Mouse (Mus musculus): ENCODE measurements at regions not wholly inside any gene's neighbourhood (a gene's known extent, or its start where the extent isn't known, plus 50 kb on each side); places are given as distances from the start of the nearest gene placed in this dataset.
"Not testable (repeated sequence)": the region's sequence is repeated elsewhere in the genome, so short reads cannot be mapped to it uniquely, and the experiment has no call there.

DNA sequence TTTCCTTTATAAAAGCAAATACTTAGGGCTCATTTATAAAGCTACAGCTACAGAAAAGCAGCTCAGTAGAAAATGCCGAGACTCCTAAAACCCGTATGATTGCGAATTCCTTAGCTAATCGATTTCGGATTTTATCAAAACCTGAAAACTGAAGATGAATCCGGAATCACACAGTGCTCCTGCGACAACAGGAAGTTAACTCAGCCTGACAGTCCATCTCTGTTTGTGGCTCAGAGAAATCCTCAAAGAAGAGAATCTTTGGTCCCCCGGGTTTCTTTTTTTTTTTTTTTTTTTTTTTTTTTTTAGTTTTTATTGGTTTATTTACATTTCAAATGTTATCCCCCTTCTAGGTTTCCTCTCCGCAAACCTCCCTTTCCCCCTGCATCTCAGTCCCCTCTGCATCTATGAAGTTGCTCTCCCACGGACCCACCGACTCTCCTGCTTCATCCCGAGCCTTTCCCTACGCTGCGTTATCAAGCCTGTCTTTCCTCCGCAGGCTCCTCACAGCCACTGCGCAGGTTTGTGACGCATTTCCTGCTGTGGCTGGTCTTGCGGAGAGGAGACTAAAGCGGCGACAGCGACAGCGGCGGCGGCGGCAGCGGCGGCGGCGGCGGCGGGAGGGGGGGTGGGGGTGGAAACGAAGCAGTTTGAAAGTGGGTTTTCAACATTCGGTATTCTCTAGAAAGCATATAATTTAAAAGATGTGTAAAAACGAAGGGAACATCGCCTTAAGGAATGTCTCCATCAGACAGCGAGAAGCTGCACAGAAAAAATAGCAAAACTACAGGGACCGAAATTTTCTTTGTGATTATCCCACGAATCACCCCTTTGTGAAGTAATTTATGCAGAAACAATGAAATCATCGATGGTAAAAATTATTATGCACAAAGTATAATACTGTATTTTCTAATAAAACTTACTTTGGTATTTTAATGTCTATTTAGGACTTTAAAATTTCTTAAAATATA lies 352.3 kb upstream of the Snrpn start:
- DNase-seq (ENCODE audit: low spot score): peak; percentile 21

DNA sequence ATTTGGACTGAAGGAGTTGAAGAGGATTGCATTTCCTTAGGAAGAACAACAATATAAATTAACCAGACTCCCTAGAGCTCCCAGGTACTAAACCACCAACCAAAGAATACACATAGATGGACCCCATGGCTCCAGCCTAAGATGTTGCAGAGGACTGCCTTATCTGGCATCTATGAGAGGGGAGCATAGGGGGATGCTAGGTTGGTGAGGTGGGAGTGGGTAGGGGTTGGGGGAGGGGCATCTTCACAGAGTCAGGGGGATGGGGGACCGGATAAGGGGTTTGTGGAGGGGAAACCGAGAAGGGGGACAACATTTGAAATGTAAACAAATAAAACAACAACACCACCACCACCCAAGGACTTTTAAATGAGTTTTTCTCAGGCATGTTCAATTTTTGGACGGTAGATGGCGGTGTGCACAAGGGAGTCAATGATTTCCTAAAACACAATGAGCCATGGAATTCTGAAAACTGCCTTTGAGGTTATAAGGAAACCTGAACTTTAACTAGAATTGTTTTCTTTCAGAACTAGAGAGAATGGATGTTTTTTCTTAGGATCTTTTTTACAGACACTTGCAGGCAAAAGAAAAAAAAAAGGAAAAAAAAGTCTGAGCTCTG lies 347.9 kb upstream of the Snrpn start:
- not testable (repeated sequence) for DNase-seq (ENCODE audit: low spot score)

DNA sequence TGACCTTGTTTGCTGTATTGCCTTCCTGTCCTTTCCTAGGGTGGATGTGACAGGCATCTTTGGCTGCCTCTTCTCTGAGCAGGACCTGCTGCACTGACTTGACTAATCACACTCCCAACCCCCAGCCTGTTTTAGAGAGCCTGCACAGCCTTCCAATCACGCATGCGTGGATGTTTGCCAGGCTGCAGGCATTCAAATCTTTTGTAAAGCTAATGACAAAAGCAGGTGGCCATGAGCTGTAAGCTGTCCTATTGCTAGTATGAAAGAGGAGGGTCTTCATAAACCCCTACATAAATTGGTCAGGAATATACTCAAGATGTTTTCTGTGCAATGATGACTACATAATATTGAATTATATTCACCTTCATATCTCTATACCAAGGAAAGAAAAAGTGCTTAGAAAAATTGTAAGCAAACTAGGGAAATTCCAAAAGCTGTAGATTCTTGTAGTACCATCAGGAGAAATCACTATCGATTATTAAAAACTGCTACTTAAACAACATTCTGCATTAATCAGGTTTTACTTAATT lies 310.1 kb upstream of the Snrpn start:
- not testable (repeated sequence) for DNase-seq (ENCODE audit: low spot score)

DNA sequence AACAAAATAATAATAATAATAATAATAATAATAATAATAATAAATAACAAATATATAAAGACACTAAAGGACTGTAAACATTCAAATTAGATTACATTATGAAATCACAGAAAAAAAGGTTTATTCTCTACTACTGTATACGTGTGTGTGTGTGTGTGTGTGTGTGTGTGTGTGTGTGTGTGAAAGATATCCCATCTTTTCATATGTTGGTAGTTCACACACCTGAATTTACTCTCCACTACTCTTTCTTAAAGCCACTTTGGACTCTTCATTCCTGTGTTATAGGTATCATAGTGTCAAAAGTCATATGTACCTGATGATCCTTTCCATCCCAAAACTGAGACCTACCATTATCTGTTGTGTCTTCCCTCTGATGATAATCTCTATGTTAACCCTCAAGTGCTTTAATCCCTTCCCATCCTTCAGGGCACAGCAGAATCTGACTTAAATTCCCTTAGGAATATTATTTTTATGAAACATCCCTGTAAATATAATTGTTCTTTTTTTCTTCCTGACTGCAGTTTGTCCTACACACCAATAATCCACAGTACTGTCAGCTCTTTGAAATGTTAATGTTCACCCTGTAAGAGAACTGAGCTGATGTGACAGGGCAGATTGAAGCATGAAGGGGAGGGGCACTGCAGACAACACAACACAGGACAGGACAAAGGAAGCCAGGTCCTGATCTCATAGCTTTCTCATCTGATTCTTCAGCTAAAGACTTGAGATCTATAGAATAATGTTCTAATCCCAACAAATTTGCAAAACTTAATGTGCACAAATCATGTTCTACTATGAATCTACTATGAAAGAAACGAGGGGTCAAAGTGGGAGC lies 309.4 kb upstream of the Snrpn start:
- DNase-seq (ENCODE audit: low spot score): not testable (repeated sequence)

DNA sequence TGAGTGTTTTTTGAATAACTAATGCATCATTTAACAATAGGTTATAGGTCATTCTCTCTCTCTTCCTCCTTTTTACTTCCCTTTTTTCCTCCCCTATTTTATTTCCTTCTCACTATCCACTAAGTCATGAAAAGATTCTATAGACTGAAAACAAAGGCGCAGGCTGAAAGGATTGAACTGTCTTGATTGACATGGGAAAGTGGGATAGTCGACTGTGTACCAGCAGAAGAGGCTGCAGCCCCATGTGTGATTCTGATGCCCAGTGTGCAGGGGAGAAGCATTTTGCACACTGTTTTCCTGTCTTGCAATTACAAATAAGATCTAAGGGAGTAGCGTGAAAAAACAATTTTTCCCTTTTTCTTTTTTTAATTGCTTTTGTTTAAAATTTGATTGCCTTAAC lies 298.8 kb upstream of the Snrpn start:
- no peak for DNase-seq (ENCODE audit: low spot score)

DNA sequence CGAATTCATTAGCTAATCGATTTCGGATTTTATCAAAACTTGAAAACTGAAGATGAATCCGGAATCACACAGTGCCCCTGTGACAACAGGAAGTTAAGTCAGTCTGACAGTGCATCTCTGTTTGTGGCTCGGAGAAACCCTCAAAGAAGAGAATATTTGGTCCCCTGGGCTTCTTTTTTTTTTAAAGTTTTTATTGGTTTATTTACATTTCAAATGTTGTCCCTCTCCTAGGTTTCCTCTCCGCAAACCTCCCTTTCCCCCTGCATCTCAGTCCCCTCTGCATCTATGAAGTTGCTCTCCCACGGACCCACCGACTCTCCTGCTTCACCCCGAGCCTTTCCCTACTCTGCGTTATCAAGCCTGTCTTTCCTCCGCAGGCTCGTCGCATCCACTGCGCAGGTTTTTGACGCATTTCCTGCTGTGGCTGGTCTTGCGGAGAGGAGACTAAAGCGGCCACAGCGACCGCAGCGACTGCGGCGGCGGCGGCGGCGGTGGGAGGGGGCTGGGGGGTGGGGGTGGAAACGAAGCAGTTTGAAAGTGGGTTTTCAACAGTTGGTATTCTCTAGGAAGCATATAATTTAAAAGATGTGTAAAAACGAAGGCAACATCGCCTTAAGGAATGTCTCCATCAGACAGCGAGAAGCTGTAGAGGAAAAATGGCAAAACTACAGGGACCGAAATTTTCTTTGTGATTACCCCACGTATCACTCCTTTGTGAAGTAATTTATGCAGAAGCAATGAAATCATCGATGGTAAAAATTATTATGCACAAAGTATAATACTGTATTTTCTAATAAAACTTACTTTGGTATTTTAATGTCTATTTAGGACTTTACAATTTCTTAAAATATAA lies 251.2 kb upstream of the Snrpn start:
- peak; percentile 26 for DNase-seq (ENCODE audit: low spot score)

DNA sequence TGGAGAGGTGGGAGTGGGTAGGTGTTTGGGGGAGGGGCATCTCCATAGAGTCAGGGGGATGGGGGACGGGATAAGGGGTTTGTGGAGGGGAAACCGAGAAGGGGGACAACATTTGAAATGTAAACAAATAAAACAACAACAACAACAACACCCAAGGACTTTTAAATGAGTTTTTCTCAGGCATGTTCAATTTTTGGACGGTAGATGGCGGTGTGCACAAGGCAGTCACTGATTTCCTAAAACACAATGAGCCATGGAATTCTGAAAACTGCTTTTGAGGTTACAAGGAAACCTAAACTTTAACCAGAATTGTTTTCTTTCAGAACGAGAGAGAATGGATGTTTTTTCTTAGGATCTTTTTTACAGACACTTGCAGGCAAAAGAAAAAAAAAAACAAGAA lies 246.9 kb upstream of the Snrpn start:
- not testable (repeated sequence) for DNase-seq (ENCODE audit: low spot score)

DNA sequence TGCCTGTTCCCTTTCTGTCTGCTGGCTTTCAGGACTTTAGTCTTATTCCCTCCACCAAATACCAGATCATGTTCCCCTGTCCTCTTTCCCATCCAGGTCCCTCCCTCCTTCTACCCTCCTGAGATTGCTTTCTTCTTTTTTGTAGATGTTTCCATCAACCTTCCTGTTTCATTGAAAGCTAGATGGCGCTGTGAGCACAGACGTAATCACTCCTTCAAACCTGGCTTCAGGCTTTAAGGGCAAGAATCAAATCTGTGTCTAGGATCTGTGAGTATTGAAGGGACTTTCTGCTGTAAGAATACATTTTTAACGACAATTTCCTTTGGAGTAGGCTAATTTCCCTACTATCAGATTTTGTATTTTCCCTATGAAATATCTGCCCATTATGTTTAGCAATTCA lies 234.0 kb upstream of the Snrpn start:
- not testable (repeated sequence) for DNase-seq (ENCODE audit: low spot score)

DNA sequence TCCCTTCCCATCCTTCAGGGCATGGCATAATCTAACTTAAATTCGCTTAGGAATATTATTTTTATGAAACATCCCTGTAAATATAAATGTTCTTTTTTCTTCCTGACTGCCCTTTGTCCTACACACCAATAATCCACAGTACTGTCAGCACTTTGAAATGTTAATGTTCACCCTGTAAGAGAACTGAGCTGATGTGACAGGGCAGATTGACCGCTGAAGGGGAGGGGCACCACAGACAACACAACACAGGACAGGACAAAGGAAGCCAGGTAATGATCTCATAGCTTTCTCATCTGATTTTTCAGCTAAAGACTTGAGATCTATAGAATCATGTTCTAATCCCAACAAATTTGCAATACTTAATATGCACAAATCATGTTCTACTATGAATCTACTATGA lies 212.2 kb upstream of the Snrpn start:
- DNase-seq (ENCODE audit: low spot score): not testable (repeated sequence)
